Mouse (Mus musculus) mouse trophoblast stem cell (cell line): ENCODE results near the gene Tbc1d24.

ENCODE experiments used
- in situ Hi-C, 2 experiments: fragments of 300-500 bp; cut with MseI, MboI; formaldehyde crosslinking; loops; 2 replicates in 1 of 2; 3 replicates in 1 of 2; pipeline ENCODE4 v1.15.1; 2025

The Tbc1d24 gene

DNA sequence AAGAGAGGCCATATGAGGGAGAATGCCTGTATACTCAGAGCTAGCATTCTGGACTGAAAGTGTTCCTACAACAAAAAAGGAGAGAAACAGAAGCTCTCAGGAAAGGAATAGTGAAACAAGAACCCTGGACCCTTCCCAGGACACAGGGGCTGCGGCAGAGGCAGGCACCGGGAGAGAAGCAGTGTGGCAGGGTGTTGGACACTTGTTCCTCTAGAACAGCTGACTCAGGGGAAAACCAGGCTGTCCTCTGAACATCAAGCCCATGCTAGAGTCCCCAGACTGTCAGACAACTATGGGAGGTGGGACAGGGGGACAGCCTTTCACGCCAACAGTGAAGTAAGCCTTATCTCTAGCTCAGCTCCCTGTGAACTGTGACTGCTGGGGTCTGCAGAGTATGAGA is 5.2 kb upstream of the Tbc1d24 start:
- in situ Hi-C loops = no loop called here

GRCm38 (mm10) chr17:24209916-24210240 is 4.5 kb upstream of the Tbc1d24 start:
- in situ Hi-C loops = no loop called here

GRCm38 (mm10) chr17:24209043-24209915 is 3.9 kb upstream of the Tbc1d24 start, which contains the start of gene Ntn3:
Gene Ntn3, minus strand, starts transcription at chr17:24209531.
- in situ Hi-C loops = no loop called here

DNA sequence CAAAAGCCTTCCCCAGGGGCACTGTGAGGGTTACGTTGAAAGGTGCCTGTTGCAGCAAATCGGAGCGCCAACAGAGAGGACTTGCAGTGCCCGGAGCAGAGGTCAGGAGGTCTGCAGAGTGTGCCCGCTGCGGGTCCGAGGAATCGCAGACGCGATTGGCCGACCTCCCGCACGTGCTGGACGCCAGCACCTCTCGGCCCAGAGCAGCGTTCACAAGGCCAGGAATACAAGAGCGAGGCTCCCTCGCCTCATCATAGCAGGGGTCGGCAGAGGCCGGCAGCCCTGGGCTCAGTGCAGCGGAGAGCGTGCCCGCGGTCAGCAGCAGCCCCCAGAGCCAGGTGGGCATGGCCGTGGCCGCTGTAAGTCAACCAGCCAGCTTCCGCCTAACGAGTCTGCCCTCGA is 3.3 kb upstream of the Tbc1d24 start:
- in situ Hi-C loops = no loop called here

DNA sequence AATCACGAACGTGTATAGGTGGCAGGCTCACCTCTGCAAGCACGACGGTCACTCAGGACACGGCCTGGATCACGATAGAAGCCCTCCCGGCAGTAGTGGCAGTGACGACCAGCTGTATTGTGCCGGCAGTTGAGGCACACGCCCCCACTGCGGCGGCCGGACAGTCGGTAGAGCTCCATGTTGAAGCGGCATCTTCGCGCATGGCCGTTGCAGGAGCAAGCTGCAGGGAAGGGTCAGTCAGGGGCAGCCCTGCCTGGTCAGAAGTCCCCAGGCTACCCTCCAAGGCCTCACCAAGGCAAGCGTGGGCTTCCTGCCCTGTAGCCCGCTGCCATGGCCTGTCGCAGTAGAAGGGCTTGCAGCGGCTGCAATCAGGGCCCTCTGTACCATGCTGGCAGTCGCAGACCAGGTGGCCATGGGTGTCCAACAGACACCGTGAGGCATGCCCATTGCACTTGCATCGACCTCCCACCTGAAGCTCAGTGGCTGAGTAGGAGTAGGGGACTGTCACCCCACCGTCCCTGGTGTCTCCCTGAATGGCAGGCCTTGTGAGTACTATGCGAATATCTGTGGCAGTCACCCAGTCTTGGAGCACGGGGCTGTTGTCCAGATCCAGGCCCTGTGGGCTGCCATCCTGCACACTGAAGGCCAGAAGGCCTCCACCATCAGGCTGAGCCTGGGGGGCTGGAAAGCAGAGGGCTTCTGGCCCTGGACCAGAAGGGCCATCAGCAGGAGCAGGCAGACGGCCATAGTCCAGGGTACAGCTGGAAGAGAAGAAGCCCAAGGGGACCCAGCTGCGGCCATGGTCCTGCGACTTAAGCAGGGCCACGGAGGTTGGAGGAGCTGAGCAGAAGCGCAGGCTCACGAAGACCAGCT is 2.6 kb upstream of the Tbc1d24 start:
- in situ Hi-C loops = no loop called here

- in situ Hi-C loops = no loop called here
Observed at GRCm38 (mm10) chr17:24206451-24207351, 1.3 kb upstream of the Tbc1d24 start.

DNA sequence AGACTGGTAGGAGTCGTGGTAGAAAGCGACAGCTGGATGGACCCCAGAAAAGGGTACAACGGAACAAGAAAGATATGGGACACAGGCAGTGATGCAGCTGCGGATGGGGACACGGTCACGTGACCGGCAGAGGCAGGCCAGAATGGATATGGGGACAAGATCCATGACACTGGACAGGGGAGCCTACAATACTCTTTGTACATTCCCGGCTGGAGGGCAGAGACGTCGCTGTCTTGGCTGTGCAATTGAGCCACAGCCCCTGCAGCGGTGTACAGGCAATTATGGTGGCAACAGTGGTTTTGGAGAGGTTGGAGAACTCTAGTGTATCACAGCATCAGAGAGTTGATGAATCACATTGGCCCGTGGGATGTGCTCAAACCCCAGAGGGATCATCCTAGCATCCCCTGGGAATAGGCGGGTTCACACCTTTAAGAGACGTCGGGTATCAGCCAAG is 573 bp upstream of the Tbc1d24 start:
- in situ Hi-C loops = no loop called here

- in situ Hi-C loops = no loop called here
Observed at GRCm38 (mm10) chr17:24204846-24205245, 516 bp downstream of the Tbc1d24 start.

DNA sequence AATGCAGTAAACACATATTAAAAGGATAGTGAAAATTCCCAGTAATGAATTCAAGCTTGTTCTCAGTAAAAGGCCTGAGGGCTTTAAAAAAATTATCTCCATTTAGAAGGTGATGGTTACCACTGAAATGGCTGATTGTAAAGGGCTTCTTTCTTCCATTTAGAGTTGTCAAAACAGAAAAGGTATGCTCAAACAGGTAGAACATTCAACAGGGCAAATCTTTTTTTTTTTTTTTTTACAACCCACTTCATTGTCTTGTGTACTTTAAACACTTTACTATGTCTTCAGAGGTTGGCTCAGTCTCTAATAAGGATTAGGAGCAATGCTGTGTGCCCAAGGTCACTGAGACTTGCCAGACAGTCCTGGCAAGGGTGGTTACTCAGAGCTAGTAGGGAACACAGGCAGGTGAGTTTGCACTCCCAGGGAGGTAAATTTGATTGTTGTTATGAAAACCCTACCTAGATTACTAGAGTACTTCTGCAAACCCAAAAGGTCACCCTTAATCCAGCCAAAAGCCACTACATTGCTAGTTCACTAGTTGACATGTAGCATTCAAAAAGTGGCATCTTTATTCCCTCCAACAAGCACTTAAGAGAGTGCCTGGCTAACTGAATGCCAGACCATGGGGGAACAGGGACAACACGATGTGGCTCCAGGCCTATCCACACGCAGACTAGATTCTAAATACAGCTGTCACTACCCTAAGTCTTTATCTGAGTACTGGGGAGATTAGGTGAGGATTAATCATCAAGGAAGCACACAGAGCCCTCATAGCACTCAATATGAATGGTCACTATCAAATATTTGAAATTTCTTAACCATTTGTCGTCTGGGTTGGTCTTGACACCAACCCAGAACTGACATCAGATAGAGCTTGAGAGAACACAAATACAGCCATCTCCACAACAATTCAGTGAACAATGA is 1.5 kb downstream of the Tbc1d24 start:
- in situ Hi-C loops = no loop called here

- in situ Hi-C loops = no loop called here
Observed at GRCm38 (mm10) chr17:24203068-24203467, 2.3 kb downstream of the Tbc1d24 start.

- in situ Hi-C loops = no loop called here
Observed at GRCm38 (mm10) chr17:24201092-24201491, 4.3 kb downstream of the Tbc1d24 start.

DNA sequence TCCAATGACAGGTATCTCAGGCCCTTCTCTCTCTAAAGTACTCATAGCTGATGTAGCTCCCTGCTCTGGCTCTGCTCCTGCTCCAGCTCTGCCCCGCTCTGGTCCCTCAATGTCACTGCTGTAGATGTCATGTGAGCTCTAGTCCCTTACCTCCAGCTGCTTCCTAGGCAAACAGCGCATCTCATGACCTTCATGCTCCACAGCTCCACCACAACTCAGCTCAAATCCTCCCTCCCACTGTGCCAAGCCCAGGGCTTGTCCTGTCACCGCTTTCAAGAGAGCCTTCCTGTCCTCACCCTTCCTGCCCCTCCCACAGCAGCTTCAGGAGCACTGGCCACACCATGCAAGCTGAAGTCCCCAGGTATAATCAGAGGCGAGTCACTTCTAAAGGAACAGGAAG is 5.6 kb downstream of the Tbc1d24 start:
- in situ Hi-C loops = no loop called here

DNA sequence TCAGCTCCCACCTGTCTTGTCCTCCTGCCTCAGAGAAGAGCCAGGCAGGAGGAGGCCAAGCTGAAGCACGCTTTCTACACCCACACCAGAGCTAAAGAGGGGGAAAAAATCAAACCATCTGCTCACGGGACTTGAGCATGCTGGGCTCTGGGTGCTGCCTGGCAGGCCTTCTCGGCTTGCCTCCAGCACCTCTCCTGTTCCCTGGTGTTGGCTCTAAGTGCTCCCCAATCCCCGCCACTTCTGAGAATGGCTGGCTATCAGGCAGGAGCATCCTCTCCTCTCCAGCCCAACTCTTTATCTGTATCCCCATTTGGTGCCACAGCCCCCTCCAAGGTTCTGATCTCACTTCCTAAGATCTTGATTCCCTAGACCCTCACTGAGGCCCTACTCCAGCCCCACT is 6.1 kb downstream of the Tbc1d24 start:
- in situ Hi-C loops = no loop called here

- in situ Hi-C loops = no loop called here
Observed at GRCm38 (mm10) chr17:24197032-24197824, 8.1 kb downstream of the Tbc1d24 start.

- in situ Hi-C loops = no loop called here
Observed at GRCm38 (mm10) chr17:24195349-24195748, 10.0 kb downstream of the Tbc1d24 start.

DNA sequence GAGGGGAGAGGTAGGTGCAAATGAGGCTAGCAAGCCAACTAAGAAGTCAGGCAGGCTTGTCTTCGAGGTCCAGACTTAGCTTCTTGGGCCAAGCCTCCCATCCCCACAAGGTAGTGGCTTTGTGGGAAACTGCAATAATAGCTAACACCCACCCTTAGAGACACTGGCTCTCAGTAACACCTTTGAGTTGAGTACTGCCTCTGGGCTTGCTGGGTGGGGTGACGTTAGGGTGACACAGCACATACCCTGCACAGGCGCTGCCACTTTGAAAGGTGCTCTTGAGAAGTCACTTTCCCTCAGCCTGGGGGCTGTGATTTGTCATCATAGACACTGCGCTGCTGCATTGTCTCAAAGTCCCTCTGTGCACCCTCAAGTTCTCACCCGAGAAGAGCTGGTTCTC is 11.6 kb downstream of the Tbc1d24 start:
- in situ Hi-C loops = no loop called here

- in situ Hi-C loops = no loop called here
Observed at GRCm38 (mm10) chr17:24193268-24193667, 12.1 kb downstream of the Tbc1d24 start.

DNA sequence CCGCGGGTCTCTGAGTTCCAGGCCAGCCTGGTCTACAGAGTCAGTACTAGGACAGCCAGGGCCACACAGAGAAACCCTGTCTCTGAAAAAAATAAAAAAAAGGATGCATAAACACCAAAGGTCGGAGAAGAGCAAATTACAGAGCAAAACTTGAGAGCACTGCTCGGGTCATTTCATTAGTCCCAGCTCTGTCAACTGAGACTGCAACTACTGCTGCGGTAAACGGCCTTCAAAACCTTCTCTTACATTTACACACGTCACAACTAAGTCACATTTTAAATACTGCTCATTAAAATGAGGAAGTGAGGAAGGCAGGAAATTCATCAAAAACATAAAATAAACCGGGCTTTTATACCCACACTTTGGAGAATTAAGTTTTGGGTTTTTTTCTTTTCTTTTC is 12.5 kb downstream of the Tbc1d24 start:
- in situ Hi-C loops = no loop called here

GRCm38 (mm10) chr17:24191481-24191880 is 13.9 kb downstream of the Tbc1d24 start:
- in situ Hi-C loops = no loop called here

DNA sequence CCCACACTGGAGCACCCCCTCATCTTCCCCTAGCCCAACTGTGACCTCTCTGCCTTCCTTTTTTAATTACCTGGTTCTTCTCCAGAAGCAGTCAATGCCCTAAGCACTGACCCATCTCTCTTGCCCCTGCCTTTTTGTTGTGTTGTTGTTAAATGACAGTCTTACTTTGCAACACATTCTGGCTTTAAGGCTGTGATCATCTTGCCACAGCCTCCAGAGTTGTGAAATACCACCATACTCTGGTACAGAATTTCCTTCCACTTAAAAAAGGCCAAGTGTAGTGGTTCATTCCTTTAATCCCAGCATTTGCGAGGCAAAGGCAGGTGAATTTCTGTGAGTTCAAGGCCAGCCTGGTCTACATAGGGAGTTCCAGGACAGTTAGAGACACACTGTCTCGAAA is 14.4 kb downstream of the Tbc1d24 start:
- in situ Hi-C loops = no loop called here
